Mouse (Mus musculus) small intestine, adult 2 months (tissue): ENCODE results near the gene Dlg2. TPM values are rescaled to one million over a fixed set of nuclear protein-coding genes. Genes with fewer than 3 reads are reported as not detected.

Source experiments
- H3K27ac ChIP-seq: fragments of 200-500 bp; 2 replicates; pipeline ENCODE4 v1.5.1; 2012; ENCODE audit warnings: low read depth, low read length, control low read depth, inconsistent platforms; ENCODE audit not compliant: insufficient read depth
- H3K27me3 ChIP-seq: fragments of 200-500 bp; 2 replicates; pipeline ENCODE4 v1.6.1; 2012; ENCODE audit warnings: mild to moderate bottlenecking, moderate library complexity, low read length, inconsistent platforms; ENCODE audit not compliant: control insufficient read depth, insufficient read depth
- H3K36me3 ChIP-seq: fragments of 200-500 bp; 2 replicates; pipeline ENCODE4 v1.6.1; 2012; ENCODE audit warnings: mild to moderate bottlenecking, low read length, control low read depth, inconsistent platforms; ENCODE audit not compliant: control insufficient read depth, insufficient read depth
- H3K4me1 ChIP-seq: fragments of 200-500 bp; 2 replicates; pipeline ENCODE4 v1.6.1; 2012; ENCODE audit warnings: low read length, inconsistent platforms, mixed read lengths; ENCODE audit not compliant: control insufficient read depth, insufficient read depth, insufficient read length
- H3K4me3 ChIP-seq: fragments of 200-500 bp; 2 replicates; pipeline ENCODE4 v1.5.1; 2012; ENCODE audit warnings: low read depth, mild to moderate bottlenecking, control low read depth, inconsistent platforms, low read length, moderate library complexity
- CTCF ChIP-seq: fragments of 200-500 bp; IDR thresholded peaks from 2 replicates; pipeline ENCODE4 v1.5.1; 2012; ENCODE audit warnings: low read depth, mild to moderate bottlenecking, control low read depth, inconsistent platforms, low read length, moderate library complexity, mixed read lengths; ENCODE audit not compliant: insufficient replicate concordance, insufficient read length; ENCODE audit errors: extremely low read depth
- POLR2A ChIP-seq: fragments of 200-500 bp; IDR thresholded peaks from 2 replicates; pipeline ENCODE4 v1.6.1; 2012; ENCODE audit warnings: low read depth, mild to moderate bottlenecking, control low read depth, inconsistent platforms, low read length, moderate library complexity
- WGBS: fragments of 180-500 bp; shearing (Covaris S2); methylation state at CpG from one replicate; pipeline ENCODE4 v1.1.7; 2018; 5-methylcytosine and 5-hydroxymethylcytosine counted together
- polyA plus RNA-seq: library from polyadenylated mRNA; depleted of rRNA; stranded (reverse); fragments of >200 nt; gene quantifications from 2 replicates; pipeline ENCODE4 v1.2.3, GENCODE M21; 2012

The Dlg2 gene
- polyA plus RNA-seq, 1 experiment: 0.38 TPM

- no peak overlapping the region for H3K27ac ChIP-seq
- no peaks in the 10 kb centered on the region for H3K27me3 ChIP-seq
- no peak for TF ChIP-seq POLR2A
- WGBS: 77% methylated on average over 1 of the region's 1 CpGs
- no peaks in the 10 kb centered on the region for H3K36me3 ChIP-seq
- no peak overlapping the region for H3K4me3 ChIP-seq
- H3K4me1 ChIP-seq: no peaks in the 10 kb centered on the region
Measured at GRCm38 (mm10) chr7:92398841-92399240, 1922.4 kb downstream of the Dlg2 start.

GRCm38 (mm10) chr7:92400551-92400950 lies 1924.1 kb downstream of the Dlg2 start:
- TF ChIP-seq CTCF: no peak
- no peak for TF ChIP-seq POLR2A
- H3K36me3 ChIP-seq: no peaks in the 10 kb centered on the region
- no peak overlapping the region for H3K27ac ChIP-seq
- 40% methylated on average over 1 of the region's 1 CpGs for WGBS
- H3K4me3 ChIP-seq: no peak overlapping the region
- H3K4me1 ChIP-seq: no peaks in the 10 kb centered on the region
- no peaks in the 10 kb centered on the region for H3K27me3 ChIP-seq

- Histone ChIP-seq H3K27ac (no peak overlapping the region), H3K27me3 (no peaks in the 10 kb centered on the region), H3K36me3 (no peaks in the 10 kb centered on the region), H3K4me3 (no peak overlapping the region), H3K4me1 (no peaks in the 10 kb centered on the region)
- TF ChIP-seq POLR2A: no peak
- TF ChIP-seq CTCF: no peak
- 46% methylated on average over 4 of the region's 4 CpGs for WGBS
Measured at GRCm38 (mm10) chr7:92401001-92401688, 1924.7 kb downstream of the Dlg2 start.

- H3K4me3 ChIP-seq: no peak overlapping the region
- no peak overlapping the region for H3K27ac ChIP-seq
- no peak for TF ChIP-seq CTCF
- TF ChIP-seq POLR2A: no peak
- no peaks in the 10 kb centered on the region for H3K27me3 ChIP-seq
- no peaks in the 10 kb centered on the region for H3K36me3 ChIP-seq
- 63% methylated on average over 5 of the region's 5 CpGs for WGBS
- no peaks in the 10 kb centered on the region for H3K4me1 ChIP-seq
Measured at GRCm38 (mm10) chr7:92408479-92408878, 1932.0 kb downstream of the Dlg2 start.

- no peak overlapping the region for H3K4me3 ChIP-seq
- TF ChIP-seq CTCF (no peak), POLR2A (no peak)
- WGBS: 68% methylated on average over 10 of the region's 10 CpGs
Measured at GRCm38 (mm10) chr7:92420474-92420873, 1944.0 kb downstream of the Dlg2 start.

GRCm38 (mm10) chr7:92423017-92423416 lies 1946.5 kb downstream of the Dlg2 start:
- 93% methylated on average over 3 of the region's 3 CpGs for WGBS
- TF ChIP-seq CTCF: no peak
- TF ChIP-seq POLR2A: no peak
- Histone ChIP-seq H3K4me1 (no peaks in the 10 kb centered on the region), H3K36me3 (no peaks in the 10 kb centered on the region), H3K27me3 (no peaks in the 10 kb centered on the region), H3K4me3 (no peak overlapping the region), H3K27ac (no peak overlapping the region)

More at GRCm38 (mm10) chr7:92420474-92420873, 1944.0 kb downstream of the Dlg2 start:
- Histone ChIP-seq H3K36me3 (no peaks in the 10 kb centered on the region), H3K4me1 (no peaks in the 10 kb centered on the region), H3K27me3 (no peaks in the 10 kb centered on the region), H3K27ac (no peak overlapping the region)

GRCm38 (mm10) chr7:92424703-92425102 lies 1948.2 kb downstream of the Dlg2 start:
- Histone ChIP-seq H3K4me1 (no peaks in the 10 kb centered on the region), H3K4me3 (no peak overlapping the region), H3K27me3 (no peaks in the 10 kb centered on the region), H3K27ac (no peak overlapping the region), H3K36me3 (no peaks in the 10 kb centered on the region)
- TF ChIP-seq CTCF: no peak
- TF ChIP-seq POLR2A: no peak
- WGBS: 73% methylated on average over 3 of the region's 3 CpGs

GRCm38 (mm10) chr7:92427280-92427679 lies 1950.8 kb downstream of the Dlg2 start:
- WGBS: 67% methylated on average over 4 of the region's 4 CpGs
- no peaks in the 10 kb centered on the region for H3K27me3 ChIP-seq
- no peak for TF ChIP-seq CTCF
- TF ChIP-seq POLR2A: no peak
- no peaks in the 10 kb centered on the region for H3K36me3 ChIP-seq
- no peak overlapping the region for H3K4me3 ChIP-seq
- H3K4me1 ChIP-seq: no peaks in the 10 kb centered on the region
- no peak overlapping the region for H3K27ac ChIP-seq
